Mouse (Mus musculus) kidney, postnatal 10 days (tissue): Measurements from ENCODE around the gene Zrsr2.

ENCODE experiments used
- DNase-seq: peaks from one replicate; pipeline ENCODE4 v3.0.0; 2021; ENCODE audit warnings: mixed read lengths

Gene Zrsr2

GRCm38 (mm10) chrX:163958467-163958875 is at the start of gene Zrsr2:
Gene Zrsr2 (minus strand): TSS chrX:163958661.
- peak; percentile 93 for DNase-seq

GRCm38 (mm10) chrX:164004809-164005208 is 46.3 kb upstream of the Zrsr2 start:
- DNase-seq, result peak; percentile 26

GRCm38 (mm10) chrX:163999848-164000247 is 41.4 kb upstream of the Zrsr2 start:
- no peak for DNase-seq

- no peak for DNase-seq
Observed at GRCm38 (mm10) chrX:163996754-163997153, 38.3 kb upstream of the Zrsr2 start.

GRCm38 (mm10) chrX:163987718-163988374 is 29.4 kb upstream of the Zrsr2 start:
- no peak for DNase-seq

GRCm38 (mm10) chrX:163982129-163982528 is 23.7 kb upstream of the Zrsr2 start:
- DNase-seq, result no peak

- DNase-seq, result no peak
Observed at GRCm38 (mm10) chrX:163981500-163981899, 23.0 kb upstream of the Zrsr2 start.

- no peak for DNase-seq
Observed at GRCm38 (mm10) chrX:163981092-163981491, 22.6 kb upstream of the Zrsr2 start.

- peak; percentile 84 for DNase-seq
Observed at GRCm38 (mm10) chrX:163957803-163958466, 526 bp downstream of the Zrsr2 start.

GRCm38 (mm10) chrX:163957381-163957780 is 1.1 kb downstream of the Zrsr2 start:
- no peak for DNase-seq

GRCm38 (mm10) chrX:163951618-163952017 is 6.8 kb downstream of the Zrsr2 start:
- no peak for DNase-seq

- DNase-seq, result no peak
Observed at GRCm38 (mm10) chrX:163944381-163944780, 14.1 kb downstream of the Zrsr2 start.

GRCm38 (mm10) chrX:163938587-163938986 is 19.9 kb downstream of the Zrsr2 start:
- DNase-seq, result no peak

- no peak for DNase-seq
Observed at GRCm38 (mm10) chrX:163934731-163935130, 23.7 kb downstream of the Zrsr2 start.

GRCm38 (mm10) chrX:163929550-163929949 is 28.9 kb downstream of the Zrsr2 start:
- DNase-seq, result no peak

- peak; percentile 25 for DNase-seq
Observed at GRCm38 (mm10) chrX:163912791-163913190, 45.7 kb downstream of the Zrsr2 start.

GRCm38 (mm10) chrX:163909381-163909780 is 49.1 kb downstream of the Zrsr2 start:
- DNase-seq, result peak; percentile 49

GRCm38 (mm10) chrX:163908337-163909250 is 49.9 kb downstream of the Zrsr2 start, which contains the start of gene Ap1s2:
Gene Ap1s2 (plus strand): TSS chrX:163909017.
- DNase-seq, result peak; percentile 96

GRCm38 (mm10) chrX:163908003-163908336 is 50.5 kb downstream of the Zrsr2 start:
- no peak for DNase-seq

GRCm38 (mm10) chrX:163906861-163907260 is 51.6 kb downstream of the Zrsr2 start:
- DNase-seq, result no peak

GRCm38 (mm10) chrX:163899431-163900020 is 58.9 kb downstream of the Zrsr2 start:
- no peak for DNase-seq

- DNase-seq, result no peak
Observed at GRCm38 (mm10) chrX:163897354-163897753, 61.1 kb downstream of the Zrsr2 start.

GRCm38 (mm10) chrX:163885539-163885981 is 72.9 kb downstream of the Zrsr2 start:
- DNase-seq, result no peak
